Mouse (Mus musculus) T-helper 17 cell (primary cell): ENCODE measurements around the gene Nf2.

ENCODE experiments used
- in situ Hi-C, 2 experiments: fragments of 300-600 bp; cut with MboI, MseI; formaldehyde crosslinking; loops; 1 replicate in 1 of 2; 2 replicates in 1 of 2; pipeline ENCODE4 v1.15.1; 2025; ENCODE audit warnings: high pct_unique_total_duplicates in 2 of 2

Gene Nf2

DNA sequence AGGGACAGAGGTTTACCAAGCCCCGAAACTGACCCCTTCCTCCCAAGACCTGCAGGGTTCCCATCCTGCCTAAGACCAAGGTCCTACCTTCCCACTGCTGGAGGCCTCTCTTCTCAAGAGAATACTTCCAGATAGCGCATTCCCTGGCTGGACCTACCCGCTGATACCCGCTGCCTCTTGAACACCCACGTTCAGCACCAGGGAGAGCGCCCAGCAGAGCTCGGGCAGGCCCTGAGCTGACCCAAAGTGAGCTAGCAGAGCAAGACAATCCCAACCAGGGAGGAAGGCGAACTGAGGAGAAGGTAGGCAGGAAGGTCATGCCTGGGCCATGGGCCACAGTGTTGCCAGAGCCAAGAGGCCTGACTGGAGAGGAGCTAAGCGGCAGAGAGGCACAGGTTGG is 99.1 kb downstream of the Nf2 start:
- in situ Hi-C loops = no loop called here

DNA sequence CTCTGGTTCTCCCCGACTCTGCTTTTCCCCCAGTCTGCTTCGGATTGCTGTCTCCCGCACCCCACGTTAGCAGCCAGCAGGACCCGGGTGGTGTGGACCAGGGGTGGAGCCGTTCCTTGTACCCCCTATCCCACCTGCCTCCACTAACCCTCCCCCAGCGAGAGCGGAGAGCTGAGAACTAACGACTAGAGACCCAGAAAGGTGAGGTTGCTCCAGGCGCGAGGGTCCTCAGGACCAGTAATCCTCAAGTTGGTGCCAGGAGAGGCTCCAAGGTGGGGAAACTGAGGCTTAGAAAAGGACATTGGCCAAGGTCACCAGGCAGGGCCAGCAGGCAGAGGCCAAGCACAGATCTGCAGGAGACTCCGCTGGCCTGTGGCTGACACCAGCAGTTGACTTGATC is 102.1 kb downstream of the Nf2 start:
- in situ Hi-C loops = no loop called here

DNA sequence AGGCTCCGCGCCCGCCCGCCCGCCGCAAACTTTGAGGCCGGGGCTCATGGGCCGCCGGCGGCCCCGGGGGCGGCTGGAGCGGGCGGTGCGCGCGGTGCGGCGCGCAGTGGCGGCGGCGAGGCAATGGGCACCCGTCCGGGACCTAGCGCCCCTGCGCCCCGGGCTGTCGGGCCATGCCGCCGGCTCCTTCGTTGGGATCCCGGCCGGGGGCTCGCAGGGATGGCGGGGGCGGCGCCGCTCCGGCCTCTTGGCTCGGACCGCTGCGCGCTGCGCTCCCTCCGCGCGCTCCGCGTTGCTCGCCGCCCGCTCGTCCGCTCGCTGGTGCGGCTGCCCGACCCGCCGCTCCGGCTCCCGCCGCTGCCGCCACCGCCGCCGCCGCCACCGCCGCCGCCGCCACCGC is 102.6 kb downstream of the Nf2 start, which contains the start of gene Cabp7:
Cabp7 (minus strand) TSS at position 46 of the 400 bp plus-strand sequence.
- in situ Hi-C loops = no loop called here

DNA sequence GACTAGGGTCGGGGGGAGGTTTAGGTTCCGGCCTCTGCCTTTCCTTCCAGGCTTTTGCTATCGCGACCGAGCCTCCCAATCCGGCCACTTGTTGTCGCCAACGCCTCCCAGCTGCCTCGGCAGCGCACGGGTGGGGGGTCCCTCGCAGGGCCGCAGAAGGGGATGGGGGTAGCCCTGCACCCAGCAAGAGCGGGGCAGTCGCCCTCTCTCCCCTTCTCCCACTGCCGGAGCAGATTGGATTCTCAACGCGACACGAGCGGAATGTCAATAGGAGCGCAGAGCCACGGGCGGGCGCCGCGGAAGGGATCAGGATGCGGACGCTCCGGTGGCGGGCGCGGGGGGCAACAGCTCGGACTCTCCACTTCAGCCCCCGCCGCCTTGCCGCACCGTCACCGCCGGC is 103.4 kb downstream of the Nf2 start:
- in situ Hi-C loops = no loop called here

DNA sequence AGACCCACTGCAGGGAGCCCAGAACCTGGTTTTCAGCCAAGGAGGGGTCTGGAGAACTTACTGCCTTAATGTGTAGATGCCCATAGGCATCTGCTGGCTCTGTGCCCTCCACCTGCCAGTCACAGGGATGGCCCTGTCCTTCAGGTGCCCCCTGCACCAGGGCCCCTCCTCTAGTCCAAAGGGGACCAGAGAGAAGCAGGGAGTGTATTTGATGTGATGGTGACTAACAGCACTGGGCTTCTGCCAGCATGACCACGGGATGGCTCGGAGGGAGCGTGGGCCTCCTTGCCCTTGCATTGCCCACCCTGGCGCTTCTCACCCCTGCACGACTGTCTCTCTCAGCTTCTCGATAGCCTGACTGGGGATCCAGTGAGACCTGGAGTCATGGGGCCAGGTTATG is 104.6 kb downstream of the Nf2 start:
- in situ Hi-C loops = no loop called here

DNA sequence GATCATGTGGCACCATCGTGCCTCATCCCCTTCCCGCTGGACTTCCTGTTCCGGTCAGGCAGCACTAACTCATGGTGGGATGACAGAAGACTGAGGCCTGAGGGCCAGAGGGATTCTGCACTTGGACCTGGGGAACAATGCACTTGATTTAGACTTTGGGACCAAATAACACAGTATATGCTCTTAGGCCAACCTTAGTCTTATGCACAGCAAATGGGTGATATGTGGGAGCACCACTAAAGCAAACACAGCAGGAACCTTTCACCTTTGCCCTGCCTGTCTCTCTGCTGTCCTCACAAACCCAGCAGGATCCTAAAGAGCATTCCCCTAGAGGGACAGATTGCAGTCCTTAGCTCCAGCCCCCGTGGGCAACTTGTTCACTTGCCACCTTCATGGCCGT is 108.6 kb downstream of the Nf2 start:
- in situ Hi-C loops = no loop called here

DNA sequence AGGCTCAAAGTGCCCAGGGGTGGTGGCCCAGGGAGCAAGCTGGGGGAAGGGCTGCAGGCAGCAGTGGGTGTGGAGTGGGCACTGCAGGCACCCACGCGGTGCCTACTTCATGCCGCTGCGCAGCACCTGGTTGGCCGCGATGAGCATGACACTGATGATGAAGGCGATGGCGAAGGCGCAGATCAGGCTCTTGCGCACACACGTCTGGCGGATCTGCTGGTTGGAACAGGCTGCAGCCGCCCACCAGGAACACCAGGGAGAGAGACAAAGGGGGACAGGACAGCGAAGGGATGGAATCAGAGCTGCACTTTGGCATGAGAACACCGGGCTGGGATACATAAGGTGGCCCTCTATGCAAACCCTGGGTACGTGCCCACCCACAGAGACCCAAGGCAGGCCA is 110.6 kb downstream of the Nf2 start:
- in situ Hi-C loops = no loop called here

DNA sequence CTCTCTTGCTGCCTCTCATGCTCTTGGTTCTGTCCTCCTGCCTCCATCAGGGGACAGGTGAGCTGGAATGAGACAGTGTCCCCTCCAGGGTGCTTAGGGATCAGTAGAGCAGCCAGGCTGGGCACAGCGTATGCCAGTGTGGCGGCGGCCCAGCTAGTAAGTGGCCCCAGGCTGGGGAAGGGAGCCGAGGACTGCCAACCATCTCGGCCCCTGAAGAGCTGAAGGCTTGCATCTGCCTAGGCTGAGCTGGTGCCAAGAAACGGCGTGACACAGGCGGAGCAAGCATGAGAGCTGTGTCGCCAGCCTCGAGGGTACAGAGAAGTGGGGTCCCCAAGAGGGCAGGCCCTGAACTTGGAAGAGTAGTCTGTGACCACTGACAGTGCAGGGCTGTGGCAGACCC is 111.7 kb downstream of the Nf2 start:
- in situ Hi-C loops = no loop called here

DNA sequence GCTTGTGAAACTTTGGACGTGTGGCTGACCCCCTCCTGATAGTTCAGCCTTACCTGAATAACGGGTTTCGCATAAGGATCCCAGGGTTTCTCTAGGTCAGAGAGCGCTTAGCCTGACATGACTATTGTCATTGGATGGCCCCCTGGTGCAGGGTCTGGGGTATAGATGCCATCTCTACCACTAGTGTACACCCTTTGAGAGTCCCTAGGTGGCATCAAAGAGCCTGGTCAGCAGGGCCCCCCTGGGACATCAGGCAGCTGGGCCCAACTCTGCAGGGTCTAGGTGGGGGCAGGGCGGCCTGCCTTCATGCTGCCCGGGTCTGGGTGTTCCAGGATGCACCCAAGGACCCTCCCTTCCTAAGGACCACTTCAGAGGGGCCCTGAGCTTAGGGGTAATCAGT is 113.0 kb downstream of the Nf2 start:
- in situ Hi-C loops = no loop called here

DNA sequence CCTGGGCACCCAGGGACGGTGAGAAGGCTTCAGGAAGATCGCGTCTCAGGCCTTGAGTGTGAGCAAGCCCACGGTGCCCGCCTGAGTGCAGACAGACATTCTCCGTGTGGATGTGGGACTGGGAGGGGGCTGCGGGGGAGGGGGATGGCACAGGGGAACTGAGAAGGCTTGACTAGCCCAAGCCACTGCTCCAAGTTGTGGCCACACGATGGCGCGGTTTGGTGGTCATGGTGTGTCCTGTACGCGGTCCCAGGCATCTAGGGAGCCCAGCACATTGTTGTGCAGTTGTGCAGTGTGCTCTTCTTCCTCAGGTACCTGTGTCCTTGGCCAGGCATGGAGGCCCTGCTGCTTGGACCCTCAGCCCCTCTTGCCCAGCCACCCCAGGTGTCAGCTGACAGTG is 115.2 kb downstream of the Nf2 start:
- in situ Hi-C loops = no loop called here

DNA sequence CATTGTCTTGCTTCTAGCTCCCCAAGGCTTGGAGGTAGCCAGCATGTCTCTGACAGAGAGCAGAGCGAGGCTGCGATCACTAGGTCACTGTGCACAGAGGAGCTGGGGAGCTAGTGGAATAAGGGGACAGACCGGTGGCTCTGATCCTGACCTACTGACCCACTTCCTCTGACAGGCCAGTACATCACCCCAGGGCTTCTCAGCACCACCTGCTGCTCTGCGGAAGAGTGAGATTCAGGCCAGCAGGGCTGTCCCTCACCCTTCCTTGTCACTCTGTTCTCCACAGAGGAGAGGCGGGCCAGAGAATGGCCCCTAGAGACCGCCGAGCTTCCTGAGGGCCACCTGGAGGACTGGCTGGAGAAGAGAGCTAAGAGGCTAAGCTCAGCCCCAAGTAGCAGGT is 117.6 kb downstream of the Nf2 start:
- in situ Hi-C loops = no loop called here

DNA sequence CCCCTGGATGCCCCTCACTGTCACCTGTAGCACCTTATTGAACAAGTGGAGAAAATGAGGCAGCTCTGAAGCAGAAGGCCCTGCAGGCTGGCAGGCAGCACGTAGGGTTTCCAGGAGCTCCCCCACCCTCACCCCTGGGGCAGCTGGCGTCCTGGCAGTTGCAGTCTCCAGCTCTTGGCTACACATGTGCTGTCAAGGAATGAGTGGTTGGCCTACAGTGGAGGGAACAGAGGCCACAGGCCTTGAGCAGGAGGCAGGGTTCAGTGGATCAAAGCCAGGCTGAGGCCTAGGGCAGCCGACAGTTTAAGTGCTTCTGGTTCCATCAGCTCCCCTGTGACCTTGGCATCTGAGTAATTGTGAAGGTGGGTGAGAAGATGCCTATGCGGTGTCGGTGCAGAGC is 118.4 kb downstream of the Nf2 start:
- in situ Hi-C loops = no loop called here

DNA sequence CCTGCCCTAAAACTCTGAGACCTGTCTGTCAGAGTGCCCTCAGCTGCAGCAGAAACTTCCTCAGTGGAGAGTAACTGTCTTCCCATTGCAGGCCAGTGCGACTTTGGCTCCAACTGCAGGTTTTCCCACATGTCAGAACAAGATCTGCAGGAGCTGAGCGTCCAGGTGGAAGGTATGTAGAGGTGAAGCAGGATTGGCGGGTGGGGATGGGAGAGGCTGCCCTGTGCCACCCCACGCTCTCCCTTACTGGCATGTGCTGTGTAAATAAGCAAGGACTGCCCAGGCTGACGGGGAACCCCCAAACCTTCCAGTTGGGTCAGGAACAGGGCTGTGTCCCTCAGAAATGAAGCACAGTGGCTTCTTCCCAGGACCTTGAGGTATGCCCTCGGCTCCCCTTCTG is 119.2 kb downstream of the Nf2 start:
- in situ Hi-C loops = no loop called here

DNA sequence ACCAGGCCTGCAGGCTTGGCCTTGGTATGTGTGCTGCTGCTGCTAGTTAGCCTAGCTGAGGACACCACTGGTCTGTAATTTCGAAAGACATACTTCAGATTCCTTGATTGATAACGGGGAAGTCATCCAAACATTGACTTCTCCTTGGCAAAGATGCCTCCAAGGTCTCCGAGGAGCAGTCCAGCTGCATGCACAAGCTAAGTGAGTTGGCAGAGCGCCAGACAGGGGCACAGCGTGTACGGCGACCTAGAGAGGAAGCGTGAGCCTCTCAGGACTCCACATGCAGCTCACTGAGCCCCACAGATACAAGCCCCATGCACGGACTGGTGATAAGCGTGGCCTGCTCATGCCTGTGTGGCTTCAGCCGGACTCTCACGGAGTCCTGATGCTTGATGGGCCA is 119.7 kb downstream of the Nf2 start:
- in situ Hi-C loops = no loop called here

DNA sequence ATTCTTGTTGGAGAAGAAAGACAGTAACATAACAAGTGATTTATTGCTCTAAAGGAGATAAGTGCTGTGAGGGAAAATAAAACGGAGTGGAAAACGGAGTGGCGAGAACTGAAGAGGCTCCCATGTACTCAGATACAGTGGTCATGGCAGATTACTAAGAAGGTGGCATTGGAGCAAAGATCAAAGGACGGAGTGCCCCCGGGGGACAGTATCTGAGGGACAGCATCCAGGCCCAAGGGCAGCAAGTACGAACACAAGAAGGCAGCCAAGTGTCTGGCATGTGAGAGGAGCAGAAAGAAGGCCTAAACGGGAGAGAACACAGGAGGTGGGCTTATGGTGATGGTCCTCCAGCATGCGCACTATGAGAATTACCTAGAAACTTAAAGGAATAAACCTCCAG is 127.6 kb downstream of the Nf2 start:
- in situ Hi-C loops = no loop called here

DNA sequence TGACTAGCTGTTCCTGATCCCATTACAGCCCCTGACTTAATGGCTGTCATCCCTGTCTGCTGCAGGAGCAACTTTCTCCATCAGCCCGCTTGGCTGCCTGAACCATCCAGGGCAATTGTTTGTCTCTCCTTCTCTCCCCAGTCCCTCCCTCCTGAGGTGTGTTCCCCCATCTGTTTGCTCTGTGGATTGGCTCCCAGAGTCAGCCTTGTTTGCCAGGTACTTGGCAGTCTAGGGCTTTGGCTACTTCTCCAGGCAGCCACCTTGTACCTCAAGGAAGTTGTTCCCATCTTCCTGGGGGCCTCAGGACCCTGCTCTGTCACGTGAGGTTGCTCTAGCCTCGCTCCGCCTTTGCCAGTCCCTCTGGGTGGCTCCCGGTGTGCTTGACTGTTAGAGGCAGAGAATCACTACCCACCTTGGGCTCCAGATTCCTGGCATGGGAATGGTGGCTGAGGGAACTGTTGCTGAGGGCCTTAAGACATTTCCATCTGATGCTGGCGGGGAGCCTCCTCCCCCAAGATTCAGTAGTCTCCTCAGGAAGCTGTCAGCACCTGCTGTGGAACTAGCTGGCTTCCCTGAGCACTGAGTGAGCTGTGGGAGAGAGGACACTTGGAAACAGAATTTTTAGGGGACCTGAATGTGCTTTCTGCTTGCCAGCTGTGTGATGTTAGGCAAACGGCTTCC is 128.3 kb downstream of the Nf2 start:
- in situ Hi-C loops = no loop called here

DNA sequence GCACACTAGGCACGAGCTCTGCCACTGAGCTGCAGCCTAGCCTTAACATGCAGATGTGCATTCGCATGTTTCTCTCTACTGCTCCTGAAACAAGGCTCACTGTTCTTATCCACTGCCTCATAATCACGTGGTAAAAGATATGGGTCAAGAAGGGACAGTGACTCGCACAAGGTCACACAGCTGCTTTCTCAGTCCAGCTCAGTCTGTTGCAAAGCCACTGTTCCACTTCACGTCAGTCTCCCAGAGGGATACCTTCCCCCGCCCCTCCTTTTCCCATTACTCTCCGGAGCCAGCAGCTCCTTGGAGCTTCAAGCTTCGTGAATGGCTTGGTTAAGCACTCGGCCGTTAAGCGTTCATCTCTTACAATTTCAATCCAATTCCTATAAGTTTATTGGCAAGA is 128.9 kb downstream of the Nf2 start:
- in situ Hi-C loops = no loop called here

DNA sequence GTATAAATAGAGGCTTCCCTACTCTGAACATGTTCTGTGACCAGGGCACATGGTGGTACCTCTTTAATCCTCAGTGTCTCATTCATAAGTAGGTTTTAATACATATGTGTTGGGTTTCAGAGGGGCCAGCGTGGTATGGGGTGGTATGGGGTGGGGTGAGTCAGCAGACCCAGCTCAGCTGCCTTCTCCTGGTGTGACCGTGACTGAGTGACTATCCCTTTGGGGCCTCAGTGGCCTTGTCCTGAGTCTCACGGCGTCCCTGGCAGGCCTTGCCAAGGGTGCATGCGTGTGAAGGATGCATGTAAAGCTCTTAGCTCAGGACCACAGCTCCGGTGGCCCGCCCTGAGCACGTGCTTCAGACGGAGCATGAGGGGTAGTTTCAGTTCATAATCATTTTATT is 129.4 kb downstream of the Nf2 start:
- in situ Hi-C loops = no loop called here

DNA sequence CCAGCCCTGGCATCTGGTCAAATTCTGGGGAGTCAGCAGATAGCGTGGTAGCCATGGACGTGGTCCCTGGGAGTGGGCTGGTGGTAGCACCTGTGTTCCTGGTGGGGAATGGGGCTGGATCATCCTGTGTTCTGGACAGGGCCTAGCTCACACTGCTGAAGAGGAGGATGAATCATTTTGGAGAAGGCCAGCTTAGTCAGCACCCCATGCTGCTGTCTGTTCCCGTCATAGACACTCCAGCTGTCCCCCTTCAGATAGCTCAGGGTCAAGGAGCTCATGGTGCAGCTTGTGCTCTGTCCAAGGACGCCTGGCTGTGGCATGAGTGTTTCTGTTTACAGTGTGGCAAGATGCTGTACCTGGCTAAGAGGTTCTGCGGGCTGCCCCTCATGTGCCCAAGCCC is 130.8 kb downstream of the Nf2 start:
- in situ Hi-C loops = no loop called here

DNA sequence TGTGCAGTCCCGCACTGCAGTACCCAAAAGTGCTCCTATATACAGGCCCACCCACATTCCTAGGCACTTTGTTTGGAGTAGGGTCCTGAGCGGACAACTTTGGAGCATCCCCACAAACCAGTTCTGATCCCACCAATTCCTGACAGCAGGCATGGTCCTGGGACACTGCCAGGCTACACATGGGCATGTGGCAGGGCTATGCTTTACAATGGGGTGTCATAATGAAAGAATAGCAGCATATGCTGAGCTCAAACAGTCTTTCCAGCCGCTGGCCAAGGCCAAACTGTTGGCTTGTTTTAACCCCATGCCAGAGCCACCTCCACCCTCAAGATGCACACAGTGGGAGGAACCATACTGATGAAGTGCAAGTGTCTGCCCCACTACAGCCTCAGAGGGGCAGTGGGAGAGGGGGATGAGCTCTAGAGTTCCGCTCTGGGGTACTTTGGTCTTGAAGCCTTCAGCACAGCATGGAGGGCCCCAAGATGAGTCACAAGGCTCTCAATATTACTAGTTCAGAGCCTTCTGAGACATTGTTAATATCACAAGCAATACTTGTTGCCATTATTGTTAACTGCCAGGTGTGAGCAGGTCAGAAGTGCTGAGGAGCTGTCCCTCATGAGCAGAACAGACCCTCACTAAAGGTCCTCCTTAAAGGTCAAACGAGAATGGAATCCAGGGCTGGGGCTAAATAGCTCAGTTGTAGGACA is 132.7 kb downstream of the Nf2 start:
- in situ Hi-C loops = no loop called here
